Mouse (Mus musculus) megakaryocyte progenitor cell, adult 5-6 weeks (primary cell): Measurements from ENCODE around the gene Prdx5. TPM values are rescaled to one million over a fixed set of nuclear protein-coding genes. Genes with fewer than 3 reads are reported as not detected.

Source experiments
- ATAC-seq: replicated peaks from 2 replicates; pipeline ENCODE4 v1.8.0; 2016; ENCODE audit warnings: mild to moderate bottlenecking, moderate TSS enrichment, inconsistent platforms; ENCODE audit not compliant: poor library complexity
- total RNA-seq, 2 experiments: library from RNA; stranded (forward) in 1 of 2; stranded (reverse) in 1 of 2; fragments of 157-497, 149-512 nt in 1 of 2; fragments of 200-1000 nt in 1 of 2; gene quantifications; 2 replicates each; pipeline versions ENCODE4 v1.2.3 to v1.2.4; 2015 to 2017

Gene Prdx5
- total RNA-seq (2015) (310 and 346 TPM in 2 replicates), total RNA-seq (2017) (546 and 620 TPM in 2 replicates)

GRCm38 (mm10) chr19:6909507-6910289 lies at the start of gene Prdx5, which contains the start of gene Trmt112:
Prdx5 (minus strand) TSS chr19:6910106.
Trmt112 (plus strand) TSS chr19:6909698.
- peak; percentile 86 for ATAC-seq

- no peak for ATAC-seq
These were observed 46.6 kb upstream of the Prdx5 start for GRCm38 (mm10) chr19:6956461-6956860.

- ATAC-seq, result no peak
These were observed 45.5 kb upstream of the Prdx5 start for GRCm38 (mm10) chr19:6955424-6955823.

- ATAC-seq, result no peak
These were observed 44.1 kb upstream of the Prdx5 start for GRCm38 (mm10) chr19:6954046-6954445.

- no peak for ATAC-seq
These were observed 42.8 kb upstream of the Prdx5 start for GRCm38 (mm10) chr19:6952712-6953037.

- peak; percentile 40 for ATAC-seq
These were observed 42.2 kb upstream of the Prdx5 start for GRCm38 (mm10) chr19:6951994-6952711.

GRCm38 (mm10) chr19:6951381-6951968 lies 41.6 kb upstream of the Prdx5 start:
- peak; percentile 75 for ATAC-seq

- ATAC-seq, result 0 out of 2 replicates have a peak, but pooled peaks have one; percentile 12
These were observed 40.8 kb upstream of the Prdx5 start for GRCm38 (mm10) chr19:6950613-6951153.

GRCm38 (mm10) chr19:6949951-6950350 lies 40.0 kb upstream of the Prdx5 start:
- no peak for ATAC-seq

- ATAC-seq, result no peak
These were observed 39.6 kb upstream of the Prdx5 start for GRCm38 (mm10) chr19:6949532-6949931.

- no peak for ATAC-seq
These were observed 38.3 kb upstream of the Prdx5 start for GRCm38 (mm10) chr19:6948186-6948585.

GRCm38 (mm10) chr19:6947742-6948141 lies 37.8 kb upstream of the Prdx5 start:
- no peak for ATAC-seq

- no peak for ATAC-seq
These were observed 33.8 kb upstream of the Prdx5 start for GRCm38 (mm10) chr19:6943709-6944108.

- no peak for ATAC-seq
These were observed 32.9 kb upstream of the Prdx5 start for GRCm38 (mm10) chr19:6942764-6943163.

GRCm38 (mm10) chr19:6942249-6942691 lies 32.4 kb upstream of the Prdx5 start, which contains the start of gene Gpr137:
Gpr137 (minus strand) TSS chr19:6942480.
- ATAC-seq, result peak; percentile 77

- peak; percentile 84 for ATAC-seq
These were observed 31.7 kb upstream of the Prdx5 start, which contains the start of gene Bad for GRCm38 (mm10) chr19:6941372-6942248. Bad (plus strand) TSS chr19:6941861.

GRCm38 (mm10) chr19:6940396-6941351 lies 30.8 kb upstream of the Prdx5 start:
- no peak for ATAC-seq

GRCm38 (mm10) chr19:6939106-6940002 lies 29.4 kb upstream of the Prdx5 start:
- no peak for ATAC-seq
